Mouse (Mus musculus) lung, embryonic 14.5 days (tissue): ENCODE results near the gene Unc45b. TPM values are rescaled to one million over a fixed set of nuclear protein-coding genes. Genes with fewer than 3 reads are reported as not detected.
"Not testable (repeated sequence)": the region's sequence is repeated elsewhere in the genome, so short reads cannot be mapped to it uniquely, and the experiment has no call there.

Experiments
- ATAC-seq: fragments of 200-750 bp; cut with Nextera tagmentation; 2 replicates; pipeline ENCODE4 v1.8.0; 2017; ENCODE audit warnings: mild to moderate bottlenecking, moderate TSS enrichment, moderate library complexity; ENCODE audit not compliant: insufficient read depth
- DNase-seq: peaks from one replicate; pipeline ENCODE4 v3.0.0-alpha.2; 2015
- H3K27ac ChIP-seq: fragments of 300-500 bp; sonication (generic); 2 replicates; pipeline ENCODE4 v1.5.1; 2014; ENCODE audit warnings: low read depth, mild to moderate bottlenecking, moderate library complexity
- H3K27me3 ChIP-seq: fragments of 300-500 bp; sonication (generic); 2 replicates; pipeline ENCODE4 v1.6.1; 2014; ENCODE audit warnings: low read length, control low read depth; ENCODE audit not compliant: insufficient read depth
- H3K36me3 ChIP-seq: fragments of 300-500 bp; sonication (generic); 2 replicates; pipeline ENCODE4 v1.6.1; 2014; ENCODE audit warnings: control low read depth; ENCODE audit not compliant: insufficient read depth
- H3K4me1 ChIP-seq: fragments of 300-500 bp; sonication (generic); 2 replicates; pipeline ENCODE4 v1.6.1; 2014; ENCODE audit warnings: antibody characterized with exemption, control low read depth; ENCODE audit not compliant: insufficient read depth
- H3K4me2 ChIP-seq: fragments of 300-500 bp; sonication (generic); 2 replicates; pipeline ENCODE4 v1.6.1; 2014; ENCODE audit warnings: mild to moderate bottlenecking
- H3K4me3 ChIP-seq: fragments of 300-500 bp; sonication (generic); 2 replicates; pipeline ENCODE4 v1.5.1; 2014; ENCODE audit warnings: low read depth, low read length
- H3K9ac ChIP-seq: fragments of 300-500 bp; sonication (generic); 2 replicates; pipeline ENCODE4 v1.6.1; 2014
- H3K9me3 ChIP-seq: fragments of 300-500 bp; sonication (generic); 2 replicates; pipeline ENCODE4 v1.6.1; 2016; ENCODE audit warnings: low read depth, low read length, control low read depth
- CTCF ChIP-seq: IDR thresholded peaks from 2 replicates; pipeline ENCODE4 v1.5.1; 2016; ENCODE audit warnings: antibody characterized with exemption, low read depth
- WGBS: fragments of 180-500 bp; shearing (Covaris S2); extraction: QIAGEN DNeasy Blood & Tissue Kit; methylation state at CpG from one replicate; pipeline ENCODE4 v1.1.7; 2014; 5-methylcytosine and 5-hydroxymethylcytosine counted together
- polyA plus RNA-seq: library from polyadenylated mRNA; unstranded; fragments of >200 nt; fragmentation: Nextera tagmentation; extraction: Ambion mirVana; gene quantifications from 2 replicates; pipeline ENCODE4 v1.2.1, GENCODE M21; 2014

Unc45b gene
- polyA plus RNA-seq, 1 experiment from 2014 or later = 5.6 TPM

DNA sequence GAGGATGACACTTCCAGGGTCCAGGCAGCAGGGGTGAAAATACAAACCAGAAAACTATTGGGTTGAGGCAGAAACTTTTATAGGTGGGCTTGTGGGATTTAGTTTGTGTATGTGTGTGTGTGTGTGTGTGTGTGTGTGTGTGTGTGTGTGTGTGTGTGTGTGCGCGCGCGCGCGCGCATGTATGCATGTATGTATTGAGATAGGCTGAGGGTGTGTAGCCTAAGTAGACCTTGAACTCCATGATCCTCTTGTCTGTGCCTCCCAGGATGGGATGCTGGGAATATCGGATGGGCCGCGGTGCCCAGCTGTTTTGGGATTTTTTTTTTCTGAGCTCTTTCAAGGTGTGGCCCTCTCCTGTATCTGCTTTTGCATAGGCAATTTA is 1.8 kb upstream of the Unc45b start:
- Histone ChIP-seq H3K4me2 (peak overlapping the region; percentile 82), H3K27me3 (no peaks in the 10 kb centered on the region), H3K9me3 (no peaks in the 10 kb centered on the region), H3K27ac (no peak overlapping the region), H3K4me3 (peak overlapping the region; percentile 66), H3K36me3 (peaks cover 32% of the 10 kb centered on the region), H3K4me1 (0 out of 2 replicates have a peak, but pooled peaks cover 4% of the 10 kb centered on the region), H3K9ac (peak overlapping the region; percentile 64)
- 35% methylated on average over 10 of the region's 10 CpGs for WGBS
- DNase-seq (no peak), ATAC-seq (no peak)
- TF ChIP-seq CTCF = no peak

DNA sequence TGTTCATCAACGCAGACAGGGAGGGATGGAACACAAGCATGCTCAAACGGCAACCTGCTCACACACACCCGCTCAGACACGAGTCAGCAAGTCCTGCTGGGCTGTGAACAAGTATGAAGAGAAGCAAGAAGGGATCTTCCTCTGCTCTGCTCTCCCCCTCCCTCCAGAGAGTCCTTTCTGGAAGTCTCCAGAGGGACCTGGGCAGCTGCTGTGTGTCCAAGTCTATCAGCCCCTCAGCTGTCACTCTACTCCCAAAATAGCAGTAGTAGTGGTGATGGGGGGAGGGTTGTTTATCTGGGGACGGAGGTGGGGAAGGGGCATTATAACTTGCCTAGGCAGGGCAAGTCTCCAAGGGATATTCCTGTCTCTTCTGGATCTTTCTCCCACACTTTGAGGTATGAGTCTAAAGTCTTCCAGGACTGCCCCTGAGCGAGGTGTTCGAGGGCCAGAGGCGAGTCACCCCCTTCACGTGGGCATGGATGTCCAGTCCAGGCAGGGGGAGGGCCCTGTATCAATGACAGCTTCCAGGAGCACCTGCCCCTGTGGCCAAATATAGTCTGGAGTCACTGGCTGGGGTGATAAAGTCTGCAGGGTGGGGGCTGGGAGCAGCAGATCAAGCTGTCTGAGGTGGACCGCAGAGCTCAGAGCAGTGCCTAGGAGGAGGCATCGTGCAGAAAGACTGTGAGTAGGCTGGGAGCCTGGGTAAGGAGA is 484 bp downstream of the Unc45b start:
- ATAC-seq (no peak), DNase-seq (no peak)
- Histone ChIP-seq H3K9me3 (no peaks in the 10 kb centered on the region), H3K9ac (no peak overlapping the region), H3K27me3 (no peaks in the 10 kb centered on the region), H3K27ac (no peak overlapping the region), H3K4me2 (no peak overlapping the region), H3K36me3 (peaks cover 10% of the 10 kb centered on the region; the same call in 1 of the 2 replicates), H3K4me1 (0 out of 2 replicates have a peak, but pooled peaks cover 4% of the 10 kb centered on the region), H3K4me3 (no peak overlapping the region)
- TF ChIP-seq CTCF = no peak
- 58% methylated on average over 11 of the region's 11 CpGs for WGBS

GRCm38 (mm10) chr11:82914711-82915352 is 4.5 kb downstream of the Unc45b start:
- DNase-seq (peak; percentile 91), ATAC-seq (peak; percentile 71)
- Histone ChIP-seq H3K4me2 (peak overlapping the region; percentile 54), H3K9me3 (no peaks in the 10 kb centered on the region), H3K4me1 (no peaks in the 10 kb centered on the region), H3K4me3 (no peak overlapping the region), H3K9ac (no peak overlapping the region), H3K36me3 (no peaks in the 10 kb centered on the region), H3K27me3 (no peaks in the 10 kb centered on the region), H3K27ac (no peak overlapping the region)
- WGBS = 7% methylated on average over 16 of the region's 16 CpGs
- peak; percentile 98 for TF ChIP-seq CTCF

GRCm38 (mm10) chr11:82920768-82921167 is 10.4 kb downstream of the Unc45b start:
- no peaks in the 10 kb centered on the region for H3K36me3 ChIP-seq
- no peak overlapping the region for H3K4me2 ChIP-seq
- no peaks in the 10 kb centered on the region for H3K9me3 ChIP-seq
- H3K27me3 ChIP-seq = 0 out of 2 replicates have a peak, but pooled peaks cover 3% of the 10 kb centered on the region
- 23% methylated on average over 10 of the region's 10 CpGs for WGBS
- no peak overlapping the region for H3K4me3 ChIP-seq
- DNase-seq (no peak), ATAC-seq (no peak)
- no peak overlapping the region for H3K9ac ChIP-seq
- TF ChIP-seq CTCF = no peak
- no peaks in the 10 kb centered on the region for H3K4me1 ChIP-seq
- no peak overlapping the region for H3K27ac ChIP-seq

- no peak overlapping the region for H3K4me3 ChIP-seq
- DNase-seq (no peak), ATAC-seq (no peak)
- peaks cover 7% of the 10 kb centered on the region; the same call in 1 of the 2 replicates for H3K27me3 ChIP-seq
- no peak for TF ChIP-seq CTCF
- 65% methylated on average over 4 of the region's 4 CpGs for WGBS
- no peaks in the 10 kb centered on the region for H3K9me3 ChIP-seq
- H3K36me3 ChIP-seq = no peaks in the 10 kb centered on the region
- no peaks in the 10 kb centered on the region for H3K4me1 ChIP-seq
- H3K9ac ChIP-seq = no peak overlapping the region
- H3K4me2 ChIP-seq = no peak overlapping the region
- H3K27ac ChIP-seq = no peak overlapping the region
Observed at GRCm38 (mm10) chr11:82921691-82922090, 11.3 kb downstream of the Unc45b start.

DNA sequence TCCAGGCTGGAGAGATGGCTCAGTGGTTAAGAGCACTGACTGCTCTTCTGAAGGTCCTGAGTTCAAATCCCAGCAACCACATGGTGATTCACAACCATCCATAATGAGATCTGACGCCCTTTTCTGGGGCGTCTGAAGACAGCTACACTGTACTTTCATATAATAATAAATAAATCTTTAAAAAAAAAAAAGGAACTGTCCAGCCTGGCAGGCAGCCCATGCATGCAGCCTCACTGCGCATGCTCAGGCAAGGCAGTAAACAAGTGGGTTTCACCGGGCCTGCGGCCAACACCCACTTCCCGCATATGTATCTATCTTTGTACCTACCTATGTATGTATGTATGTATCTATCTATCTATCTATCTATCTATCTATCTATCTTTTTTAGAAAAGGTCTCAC is 13.6 kb downstream of the Unc45b start:
- not testable (repeated sequence) for H3K9me3 ChIP-seq, ATAC-seq, H3K27ac ChIP-seq, H3K36me3 ChIP-seq, H3K9ac ChIP-seq, H3K4me2 ChIP-seq, H3K4me3 ChIP-seq, H3K4me1 ChIP-seq
- 46% methylated on average over 6 of the region's 6 CpGs for WGBS
- H3K27me3 ChIP-seq = peaks cover 17% of the 10 kb centered on the region
- DNase-seq = peak; percentile 12

- H3K36me3 ChIP-seq = no peaks in the 10 kb centered on the region
- H3K4me3 ChIP-seq = no peak overlapping the region
- peak; percentile 14; the same call in 1 of the 2 replicates for ATAC-seq
- H3K9ac ChIP-seq = no peak overlapping the region
- H3K9me3 ChIP-seq = no peaks in the 10 kb centered on the region
- no peak for DNase-seq
- no peak overlapping the region for H3K4me2 ChIP-seq
- no peak overlapping the region for H3K27ac ChIP-seq
- peaks cover 41% of the 10 kb centered on the region for H3K27me3 ChIP-seq
- H3K4me1 ChIP-seq = 0 out of 2 replicates have a peak, but pooled peaks cover 4% of the 10 kb centered on the region
- 29% methylated on average over 20 of the region's 20 CpGs for WGBS
- TF ChIP-seq CTCF = no peak
Observed at GRCm38 (mm10) chr11:82928897-82929632, 18.7 kb downstream of the Unc45b start.
